2 mouse cellular contexts compared by ENCODE assay signal in genomic region chr2:172287715-172288114, GRCm38 (mm10).
TF ChIP-seq lines count a peak whose summit lies in the region.

No protein-coding gene starts in this region.

TF ChIP-seq in CH12.LX, 34 proteins besides CTCF, POLR2A, EP300 and RAD21:
- peak; percentile 32; the same call in 1 of the 2 replicates for TF ChIP-seq ETS1 (conservative IDR thresholded peaks at IDR 0.05; ENCODE audit: low read depth, low read length)
- 0 out of 2 replicates have a peak, but pooled peaks have one; percentile 43 for TF ChIP-seq BHLHE40 (IDR thresholded peaks at IDR 0.05; ENCODE audit: low read depth, low read length)
- 0 out of 2 replicates have a peak, but pooled peaks have one; percentile 47 for TF ChIP-seq MAZ (IDR thresholded peaks at IDR 0.05; ENCODE audit: low read depth, low read length)
- no peak for TF ChIP-seq HCFC1 (IDR thresholded peaks at IDR 0.05; ENCODE audit: low read depth, low read length)
- TF ChIP-seq MEF2A (IDR thresholded peaks at IDR 0.05; ENCODE audit: borderline replicate concordance, low read depth, low read length), result 0 out of 2 replicates have a peak, but pooled peaks have one; percentile 5
- peak; percentile 52 for TF ChIP-seq ZNF384 (IDR thresholded peaks at IDR 0.05; ENCODE audit: low read depth, low read length)
- no peak for TF ChIP-seq NELFE (IDR thresholded peaks at IDR 0.05; ENCODE audit: low read depth, low read length)
- no peak for TF ChIP-seq POLR2AphosphoS2 (IDR thresholded peaks at IDR 0.05; ENCODE audit: low read depth, low read length)

TF ChIP-seq in MEL, 35 proteins besides CTCF, POLR2A, EP300 and RAD21:
- TF ChIP-seq ZNF384 (IDR thresholded peaks at IDR 0.05; ENCODE audit: low read depth, low read length) (peak; percentile 63), CHD2 (IDR thresholded peaks at IDR 0.05; ENCODE audit: low read length) (no peak)
TF ChIP-seq in MEL: peak in this region for 1.
